Mouse (Mus musculus) ovary, adult 2 months (tissue): ENCODE results near the gene Olfr102. TPM values are rescaled to one million over a fixed set of nuclear protein-coding genes. Genes with fewer than 3 reads are reported as not detected.

Source experiments
- polyA plus RNA-seq: library from polyadenylated mRNA; depleted of rRNA; stranded (reverse); fragments of >200 nt; gene quantifications from 2 replicates; pipeline ENCODE4 v1.2.3, GENCODE M21; 2012; rRNA removed

The Olfr102 gene
- not detected in 2 replicates for polyA plus RNA-seq

DNA sequence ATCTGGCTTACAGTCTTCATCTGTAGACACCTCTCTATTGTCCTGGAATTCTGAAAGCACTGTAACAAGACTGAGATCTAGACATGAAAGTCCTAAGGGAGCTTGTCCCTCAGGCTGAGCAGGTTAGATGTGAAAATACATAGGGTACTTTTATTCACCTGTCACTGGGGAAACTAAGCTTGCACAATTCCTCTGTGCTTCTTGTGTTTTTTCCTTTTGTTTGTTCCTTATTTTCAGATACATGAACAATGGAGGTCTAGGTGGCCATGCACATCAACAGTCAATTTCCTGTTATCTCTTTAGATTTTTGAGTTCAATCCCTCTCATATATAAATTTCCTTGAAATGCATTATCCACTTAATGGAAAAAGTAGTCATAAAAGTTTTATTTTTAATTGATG, at the start of gene Olfr102:
TSS of gene Olfr102 (minus strand) at position 101 of the 400 bp plus-strand sequence.

GRCm38 (mm10) chr17:37359282-37359681, 42.4 kb upstream of the Olfr102 start, which contains the start of gene Olfr104-ps:
TSS of gene Olfr104-ps (plus strand) at chr17:37359582.

GRCm38 (mm10) chr17:37339598-37339997, 22.7 kb upstream of the Olfr102 start, which contains the start of gene Olfr103:
TSS of gene Olfr103 (minus strand) at chr17:37339698.

GRCm38 (mm10) chr17:37304213-37304612, 12.6 kb downstream of the Olfr102 start, which contains the start of gene Olfr101:
TSS of gene Olfr101 (minus strand) at chr17:37304313.

GRCm38 (mm10) chr17:37283360-37283759, 33.5 kb downstream of the Olfr102 start, which contains the start of gene Olfr99:
TSS of gene Olfr99 (minus strand) at chr17:37283460.

DNA sequence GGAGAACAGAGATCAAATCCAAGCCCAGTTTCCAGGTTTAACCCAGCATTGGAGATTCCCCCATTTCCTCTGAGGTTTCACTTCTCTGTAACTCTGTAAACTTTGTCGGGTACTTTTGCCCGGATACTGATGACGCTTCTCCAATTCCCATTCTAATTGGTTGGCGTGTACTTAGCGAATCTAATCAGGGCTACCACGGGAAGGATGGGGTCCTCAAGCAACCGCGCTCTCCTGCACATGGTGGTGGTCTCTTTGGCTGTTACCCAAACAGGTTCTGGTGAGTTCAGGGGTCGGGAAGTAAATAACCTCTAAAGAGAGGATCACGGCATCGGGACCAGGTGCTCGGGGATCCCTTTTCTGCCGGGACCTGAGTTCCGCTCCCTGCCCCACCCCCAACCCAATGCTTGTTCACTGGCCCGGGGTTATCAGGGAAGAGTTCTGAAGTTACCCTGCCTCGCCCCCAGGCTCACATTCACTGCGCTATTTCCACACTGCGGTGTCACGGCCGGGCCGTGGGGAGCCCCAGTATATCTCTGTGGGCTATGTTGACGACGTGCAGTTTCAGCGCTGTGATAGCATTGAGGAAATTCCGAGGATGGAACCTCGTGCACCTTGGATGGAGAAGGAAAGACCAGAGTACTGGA, 46.7 kb downstream of the Olfr102 start, which contains the start of gene H2-M3:
TSS of gene H2-M3 (plus strand) at position 163 of the 644 bp plus-strand sequence.

DNA sequence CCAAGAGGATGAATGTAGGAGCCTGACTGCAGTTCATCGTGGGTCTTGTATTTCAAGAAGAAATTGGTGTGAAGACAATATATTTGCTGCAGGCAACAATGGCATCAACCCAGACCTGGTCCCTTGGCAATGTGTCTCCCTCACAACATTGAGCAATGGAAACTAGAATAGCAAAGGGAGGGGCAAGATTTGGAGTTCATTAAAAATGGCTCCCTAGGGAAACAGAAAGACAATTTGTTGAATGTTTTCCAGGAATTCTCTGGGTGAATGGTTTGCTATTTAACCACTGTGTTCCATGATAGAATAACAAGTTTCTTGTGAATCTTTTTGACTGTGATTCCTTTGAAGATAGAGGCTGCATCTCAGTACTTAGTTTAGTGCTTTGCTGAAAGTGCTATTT, 53.2 kb downstream of the Olfr102 start, which contains the start of gene Olfr98:
TSS of gene Olfr98 (minus strand) at position 124 of the 400 bp plus-strand sequence.

Other genes starting within 250 kb of the Olfr102 start
- not detected in 2 replicates for gene Olfr90, start 228.6 kb downstream of the Olfr102 start, polyA plus RNA-seq
- not detected in 2 replicates for gene Olfr91, start 218.8 kb downstream of the Olfr102 start, polyA plus RNA-seq
- gene Olfr92, start 197.0 kb downstream of the Olfr102 start, polyA plus RNA-seq: not detected in 2 replicates
- not detected in 2 replicates for gene Olfr93, start 155.6 kb downstream of the Olfr102 start, polyA plus RNA-seq
- gene Ubd, start 123.2 kb downstream of the Olfr102 start, polyA plus RNA-seq: not detected in 2 replicates
- gene Olfr94, start 116.1 kb downstream of the Olfr102 start, polyA plus RNA-seq: not detected in 2 replicates
- gene Olfr95, start 103.9 kb downstream of the Olfr102 start, polyA plus RNA-seq: not detected in 2 replicates
- not detected in 2 replicates for gene Olfr96, start 96.9 kb downstream of the Olfr102 start, polyA plus RNA-seq
- not detected in 2 replicates for gene Olfr97, start 79.7 kb downstream of the Olfr102 start, polyA plus RNA-seq
- not detected in 2 replicates for gene Olfr98, start 53.3 kb downstream of the Olfr102 start, polyA plus RNA-seq
- gene H2-M3, start 46.8 kb downstream of the Olfr102 start, polyA plus RNA-seq: 11.7 and 12.1 TPM in 2 replicates
- gene Olfr99, start 33.6 kb downstream of the Olfr102 start, polyA plus RNA-seq: not detected in 2 replicates
- gene Olfr101, start 12.7 kb downstream of the Olfr102 start, polyA plus RNA-seq: not detected in 2 replicates
- gene Olfr103, start 22.6 kb upstream of the Olfr102 start, polyA plus RNA-seq: not detected in 2 replicates
- gene Olfr104-ps, start 42.5 kb upstream of the Olfr102 start, polyA plus RNA-seq: not detected in 2 replicates
- gene Olfr105-ps, start 62.0 kb upstream of the Olfr102 start, polyA plus RNA-seq: not detected in 2 replicates
- gene Olfr106-ps, start 73.3 kb upstream of the Olfr102 start, polyA plus RNA-seq: not detected in 2 replicates
- gene Olfr107, start 82.2 kb upstream of the Olfr102 start, polyA plus RNA-seq: not detected in 2 replicates
- not detected in 2 replicates for gene Olfr108, start 128.4 kb upstream of the Olfr102 start, polyA plus RNA-seq
- not detected in 2 replicates for gene Olfr109, start 141.9 kb upstream of the Olfr102 start, polyA plus RNA-seq
- 0.14 and 0.19 TPM in 2 replicates for gene H2-M2, start 166.5 kb upstream of the Olfr102 start, polyA plus RNA-seq
- gene Olfr110, start 175.4 kb upstream of the Olfr102 start, polyA plus RNA-seq: not detected in 2 replicates
- not detected in 2 replicates for gene Olfr111, start 191.0 kb upstream of the Olfr102 start, polyA plus RNA-seq